Mouse (Mus musculus): ENCODE data around the gene Gpr162.

- TF ChIP-seq CTCF (conservative IDR thresholded peaks at IDR 0.05; ENCODE audit: low read length), result no peak
- TF ChIP-seq NANOG (IDR thresholded peaks at IDR 0.05; ENCODE audit: borderline replicate concordance, low read length), result no peak
- TF ChIP-seq POU5F1 (IDR thresholded peaks at IDR 0.05; ENCODE audit: borderline replicate concordance, low read length), result no peak
Observed at GRCm38 (mm10) chr6:124822049-124822448, 41.7 kb downstream of the Gpr162 start.

All from E14TG2a.4 (cell line).